Mouse (Mus musculus) erythroid progenitor cell, adult 5-6 weeks (primary cell): ENCODE results near the gene Gm3376. TPM values are rescaled to one million over a fixed set of nuclear protein-coding genes. Genes with fewer than 3 reads are reported as not detected.
"Not testable (repeated sequence)": the region's sequence is repeated elsewhere in the genome, so short reads cannot be mapped to it uniquely, and the experiment has no call there.

Source experiments
- ATAC-seq: replicated peaks from 2 replicates; pipeline ENCODE4 v1.8.0; 2016; ENCODE audit warnings: moderate number of reproducible peaks, mild to moderate bottlenecking, moderate TSS enrichment, inconsistent platforms; ENCODE audit not compliant: poor library complexity, low FRiP score, severe bottlenecking
- total RNA-seq, 2 experiments: library from RNA; stranded (forward) in 1 of 2; stranded (reverse) in 1 of 2; fragments of 150-400 nt in 1 of 2; fragments of 186-747, 209-891 nt in 1 of 2; gene quantifications; 2 replicates each; pipeline versions ENCODE4 v1.2.3 to v1.2.4; 2015 to 2017; ENCODE audit warnings: low replicate concordance in 2 of 2

Gm3376 gene
- total RNA-seq (2015; ENCODE audit: low replicate concordance) (not detected in 2 replicates), total RNA-seq (2017; ENCODE audit: low replicate concordance) (not detected in 2 replicates)

GRCm38 (mm10) chrY:3771373-3771772 lies at the start of gene Gm3376:
TSS of gene Gm3376 (plus strand) at chrY:3771673.
- not testable (repeated sequence) for ATAC-seq
